Mouse (Mus musculus): ENCODE measurements around the gene Ephb3.
"Not testable (repeated sequence)": the region's sequence is repeated elsewhere in the genome, so short reads cannot be mapped to it uniquely, and the experiment has no call there.

Gene Ephb3

DNA sequence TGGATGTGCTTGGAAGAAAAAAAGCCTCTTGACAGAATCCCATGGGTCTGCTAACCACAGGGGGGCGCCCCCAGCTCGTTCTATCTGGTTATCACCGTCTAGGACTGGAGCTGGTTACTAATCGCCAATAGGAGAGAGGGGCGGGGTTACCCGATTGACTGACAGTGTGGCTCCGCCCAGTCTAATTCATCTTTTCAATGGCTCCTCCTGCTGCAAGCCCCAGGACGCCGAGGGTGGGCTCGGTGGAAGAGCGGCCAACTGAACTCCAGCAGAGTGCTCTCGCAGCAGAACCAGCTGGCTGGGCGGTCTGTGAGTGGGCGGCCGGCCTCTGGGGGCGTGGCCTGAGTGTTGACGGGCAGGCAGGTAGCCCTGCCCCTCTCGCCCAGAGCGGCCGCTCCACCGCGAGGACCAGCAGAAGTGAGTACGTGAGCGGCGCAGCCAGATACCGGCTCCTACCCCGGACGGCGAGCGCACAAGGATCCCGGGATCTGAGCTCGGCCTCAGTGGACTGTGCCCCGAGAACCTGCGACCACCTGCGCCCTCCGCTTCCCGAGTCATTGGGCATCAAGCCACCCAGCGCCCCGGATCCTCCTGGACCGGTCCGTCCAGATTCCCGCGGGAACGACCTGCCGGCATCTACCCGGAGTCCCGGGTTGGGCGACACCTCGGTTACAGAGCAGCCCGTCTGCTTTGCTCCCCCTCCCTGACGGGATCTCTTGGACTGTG lies at the start of gene Ephb3:
Gene Ephb3, plus strand, starts transcription at position 389 of the 726 bp plus-strand sequence.
- DNase-seq (ENCODE audit: low read depth): peak; percentile 100

DNA sequence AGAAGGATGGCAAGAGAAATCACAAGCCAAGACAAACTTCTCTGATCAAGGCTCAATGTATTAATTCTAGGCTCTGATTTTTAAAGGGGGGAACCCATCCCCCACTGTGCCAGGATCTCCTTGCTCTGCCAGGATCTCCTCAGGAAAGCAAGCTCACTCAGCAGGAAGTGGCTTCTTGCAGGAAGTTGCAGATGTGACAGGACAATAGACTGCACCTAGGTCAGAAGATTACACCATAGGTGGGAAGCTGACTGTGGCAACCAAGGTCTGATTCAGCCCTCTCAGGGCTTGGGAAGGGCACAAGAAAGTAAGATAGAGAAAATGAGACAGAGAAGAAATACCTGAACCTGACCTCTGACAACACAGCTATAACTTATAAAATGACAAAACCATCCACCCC lies 48.3 kb upstream of the Ephb3 start:
- DNase-seq (ENCODE audit: low read depth): not testable (repeated sequence)

DNA sequence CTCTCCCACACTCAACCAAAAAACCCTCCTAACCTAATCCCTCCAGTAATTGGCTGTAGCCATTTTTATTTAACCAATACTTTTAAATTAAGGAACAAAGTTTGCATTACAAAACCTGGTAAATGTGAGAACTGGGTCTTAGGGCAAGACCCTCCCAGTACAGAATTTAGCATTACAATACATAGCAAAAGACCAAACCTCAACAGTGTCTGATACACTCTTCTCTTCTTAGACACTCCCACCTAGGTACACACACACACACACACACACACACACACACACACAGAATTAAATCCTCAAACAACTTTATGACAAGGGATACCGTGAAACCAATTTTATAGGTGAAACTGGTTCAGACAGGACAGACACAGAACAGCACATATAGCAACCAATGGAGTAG lies 45.3 kb upstream of the Ephb3 start:
- DNase-seq (ENCODE audit: low read depth): not testable (repeated sequence)

DNA sequence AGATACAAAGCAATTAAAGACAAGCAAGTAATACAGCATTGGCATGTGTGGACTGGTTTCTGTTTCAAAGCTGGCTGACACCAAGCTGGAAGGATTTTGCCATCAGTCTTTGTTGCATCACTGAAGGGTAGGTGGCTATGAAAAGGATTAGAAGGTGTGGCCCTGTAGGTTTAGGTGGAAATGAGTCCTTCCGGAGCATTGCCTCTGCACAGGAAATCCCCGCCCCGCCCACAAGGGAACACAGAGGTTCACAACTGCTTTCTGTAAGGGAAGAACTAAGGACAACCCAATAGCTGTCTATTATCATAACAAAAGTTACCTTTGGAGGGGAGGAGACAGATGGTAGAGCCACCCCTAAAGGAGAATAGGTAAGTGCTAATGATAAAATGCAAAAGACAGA lies 41.1 kb upstream of the Ephb3 start:
- not testable (repeated sequence) for DNase-seq (ENCODE audit: low read depth)

DNA sequence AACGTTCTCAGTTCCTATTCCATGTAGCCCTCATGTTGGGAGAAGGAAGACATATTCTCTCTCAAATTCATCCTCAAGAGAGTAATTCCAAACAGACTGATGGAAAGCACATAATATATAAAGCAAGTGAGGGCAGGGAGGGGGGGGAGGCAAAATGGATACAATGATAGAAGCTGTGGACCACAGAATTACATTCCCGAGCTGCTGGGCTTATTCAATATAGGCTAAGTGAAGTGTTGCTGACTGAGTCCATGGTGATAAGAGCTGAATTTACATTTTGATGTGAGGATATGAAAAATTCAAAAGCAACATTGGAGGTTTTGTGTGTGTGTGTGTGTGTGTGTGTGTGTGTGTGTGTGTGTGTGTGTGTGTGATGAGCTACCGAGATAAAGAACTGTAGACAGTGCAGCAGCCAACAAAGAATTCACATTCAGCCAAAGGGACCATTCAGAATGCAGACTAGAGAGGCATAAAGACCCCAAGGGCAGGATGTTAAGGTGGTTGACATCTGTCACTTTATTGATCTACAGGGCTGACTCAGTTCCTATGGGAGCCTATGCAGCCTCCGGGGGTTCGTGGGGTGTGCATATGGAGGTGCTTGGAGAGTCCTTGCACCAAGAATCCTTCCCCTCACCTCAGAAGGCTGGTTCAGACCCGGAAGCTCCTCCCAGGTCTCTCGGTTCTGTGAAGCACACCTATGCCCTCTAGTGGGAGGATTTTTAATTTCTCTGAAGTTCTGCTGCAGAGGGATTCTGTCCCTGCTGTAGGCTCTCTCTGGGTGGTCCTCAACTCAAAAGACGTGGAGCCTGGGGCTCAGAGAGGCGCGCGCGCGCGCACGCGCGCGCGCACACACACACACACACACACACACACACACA lies 39.0 kb upstream of the Ephb3 start:
- not testable (repeated sequence) for DNase-seq (ENCODE audit: low read depth)

DNA sequence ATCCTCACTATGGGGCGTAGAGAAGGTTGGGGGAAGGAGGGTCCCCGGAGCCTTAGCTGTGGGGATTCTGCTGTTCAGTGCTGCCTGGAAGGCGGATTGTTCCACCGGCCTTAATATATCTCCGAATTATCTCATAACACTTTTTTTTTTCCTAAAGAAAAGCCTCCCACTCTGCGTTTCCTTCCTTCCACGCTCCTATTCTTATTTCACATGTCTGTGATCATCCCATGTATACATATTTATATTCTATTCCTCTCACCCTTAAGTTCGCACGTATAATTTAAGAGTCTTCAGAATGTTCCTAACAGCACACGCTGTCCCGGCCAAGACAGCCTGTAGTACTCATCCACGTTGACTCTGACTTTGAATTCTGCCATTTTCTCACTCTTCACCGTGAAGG lies 35.8 kb upstream of the Ephb3 start:
- DNase-seq (ENCODE audit: low read depth): no peak

DNA sequence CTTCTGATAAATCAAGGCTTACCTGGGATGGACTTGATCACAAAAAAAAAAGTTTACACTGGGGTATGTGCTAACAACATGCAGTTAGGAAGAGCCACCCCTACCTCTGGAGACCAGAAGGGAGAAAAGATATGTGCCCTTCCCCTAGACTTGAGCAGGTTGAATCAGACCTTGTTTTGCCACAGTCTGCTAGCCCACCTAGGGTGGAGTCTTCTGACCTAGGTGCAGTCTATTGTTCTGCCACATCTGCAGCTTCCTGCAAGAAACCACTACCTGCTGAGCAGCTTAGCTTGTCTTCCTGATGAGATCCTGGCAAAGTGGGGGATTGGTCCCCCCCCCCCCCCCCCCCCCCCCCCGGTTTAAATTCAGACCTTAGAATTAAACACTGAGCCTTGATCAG lies 29.3 kb upstream of the Ephb3 start:
- DNase-seq (ENCODE audit: low read depth): no peak

DNA sequence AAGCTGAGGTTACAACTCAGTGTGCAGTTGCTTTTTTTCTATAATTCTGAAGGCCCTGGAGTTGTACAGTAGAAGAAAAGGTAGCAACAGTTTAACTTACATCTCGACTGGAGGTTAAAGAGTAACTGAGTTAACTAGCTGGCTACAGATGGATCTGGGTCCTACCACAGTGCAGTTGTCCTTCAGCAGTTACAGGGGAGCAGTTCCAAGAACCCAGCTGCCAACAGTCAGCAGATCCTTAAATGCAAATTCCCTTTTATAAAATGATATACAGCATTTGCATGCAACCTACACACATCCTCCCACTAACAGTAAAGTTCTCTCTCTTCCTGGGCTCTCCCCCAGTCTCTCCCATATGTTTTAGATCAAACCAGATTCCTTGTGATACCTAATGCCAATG lies 22.4 kb upstream of the Ephb3 start:
- DNase-seq (ENCODE audit: low read depth): no peak

DNA sequence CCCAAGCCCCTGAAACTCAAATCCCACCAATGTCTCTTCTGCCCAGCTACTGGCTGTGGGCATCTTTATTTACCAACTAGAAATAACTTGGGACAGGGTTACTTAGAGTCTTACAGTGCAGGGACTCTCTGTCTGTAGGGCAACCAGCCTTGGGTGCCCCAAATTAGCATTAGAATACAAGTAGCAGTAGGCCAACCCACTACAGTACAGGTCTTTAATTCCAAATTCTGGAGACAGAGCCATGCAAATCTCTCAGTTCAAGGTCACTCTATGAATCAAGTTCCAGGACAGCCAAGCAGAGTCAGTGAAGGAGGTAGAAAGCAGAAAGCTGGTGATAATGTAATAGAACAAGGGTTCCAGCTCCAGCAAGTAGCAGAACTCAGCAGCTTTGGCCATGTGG lies 19.9 kb upstream of the Ephb3 start:
- no peak for DNase-seq (ENCODE audit: low read depth)

DNA sequence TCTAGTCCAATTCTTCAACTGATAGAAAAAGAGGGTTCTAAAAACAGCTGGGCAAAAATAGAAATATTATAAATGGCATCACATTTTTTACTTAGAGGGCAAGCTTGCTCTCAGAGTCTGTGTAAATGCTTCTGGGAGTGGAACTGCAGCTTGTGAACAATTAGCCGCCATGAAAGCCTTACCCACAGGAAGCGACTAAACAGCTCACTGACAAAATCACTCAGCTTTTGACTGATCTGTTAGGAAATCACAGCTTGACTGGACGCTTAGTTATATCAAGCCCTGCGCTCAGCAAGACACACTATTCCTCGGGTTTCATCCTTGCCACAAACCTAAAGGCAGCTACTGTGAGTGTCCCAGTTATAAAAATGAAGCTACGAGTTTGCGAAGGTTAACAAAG lies 17.0 kb upstream of the Ephb3 start:
- no peak for DNase-seq (ENCODE audit: low read depth)

DNA sequence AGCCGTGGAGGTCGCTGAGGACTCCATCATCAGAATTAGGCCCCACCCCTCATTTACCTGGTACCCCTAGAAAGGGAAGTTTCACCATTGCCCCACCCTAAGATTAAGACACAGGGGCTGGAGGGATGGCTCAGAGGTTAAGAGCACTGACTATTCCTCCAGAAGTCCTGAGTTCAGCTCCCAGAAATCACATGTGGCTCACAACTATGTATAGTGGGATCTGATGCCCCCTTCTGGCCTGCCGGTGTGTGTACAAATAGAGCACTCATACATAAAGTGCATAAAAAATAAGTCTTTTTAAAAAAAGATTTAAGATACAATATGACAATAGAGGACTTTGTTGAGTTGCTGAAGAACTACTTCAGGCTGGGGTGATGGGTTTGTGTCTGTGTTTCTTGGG lies 16.2 kb upstream of the Ephb3 start:
- no peak for DNase-seq (ENCODE audit: low read depth)

DNA sequence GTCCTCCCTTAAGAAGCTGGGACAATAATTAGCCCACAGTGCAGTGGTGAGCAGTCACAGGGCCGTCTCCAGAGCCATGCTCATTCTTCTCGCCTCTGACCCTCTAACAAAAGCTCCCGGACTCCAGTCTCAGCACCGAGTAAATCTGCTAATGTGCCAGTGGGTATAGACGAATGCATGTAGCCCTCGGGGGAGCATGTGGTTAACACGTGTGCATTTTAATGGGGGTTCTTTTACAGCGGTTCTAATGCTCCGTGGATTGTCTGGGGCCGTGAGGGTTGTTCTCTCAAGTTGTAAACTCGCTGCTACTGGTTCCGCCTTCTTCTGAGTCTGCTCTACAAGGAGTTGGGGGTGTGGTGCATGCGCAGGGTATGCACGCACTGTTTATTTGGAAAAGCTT lies 13.0 kb upstream of the Ephb3 start:
- DNase-seq (ENCODE audit: low read depth): no peak

DNA sequence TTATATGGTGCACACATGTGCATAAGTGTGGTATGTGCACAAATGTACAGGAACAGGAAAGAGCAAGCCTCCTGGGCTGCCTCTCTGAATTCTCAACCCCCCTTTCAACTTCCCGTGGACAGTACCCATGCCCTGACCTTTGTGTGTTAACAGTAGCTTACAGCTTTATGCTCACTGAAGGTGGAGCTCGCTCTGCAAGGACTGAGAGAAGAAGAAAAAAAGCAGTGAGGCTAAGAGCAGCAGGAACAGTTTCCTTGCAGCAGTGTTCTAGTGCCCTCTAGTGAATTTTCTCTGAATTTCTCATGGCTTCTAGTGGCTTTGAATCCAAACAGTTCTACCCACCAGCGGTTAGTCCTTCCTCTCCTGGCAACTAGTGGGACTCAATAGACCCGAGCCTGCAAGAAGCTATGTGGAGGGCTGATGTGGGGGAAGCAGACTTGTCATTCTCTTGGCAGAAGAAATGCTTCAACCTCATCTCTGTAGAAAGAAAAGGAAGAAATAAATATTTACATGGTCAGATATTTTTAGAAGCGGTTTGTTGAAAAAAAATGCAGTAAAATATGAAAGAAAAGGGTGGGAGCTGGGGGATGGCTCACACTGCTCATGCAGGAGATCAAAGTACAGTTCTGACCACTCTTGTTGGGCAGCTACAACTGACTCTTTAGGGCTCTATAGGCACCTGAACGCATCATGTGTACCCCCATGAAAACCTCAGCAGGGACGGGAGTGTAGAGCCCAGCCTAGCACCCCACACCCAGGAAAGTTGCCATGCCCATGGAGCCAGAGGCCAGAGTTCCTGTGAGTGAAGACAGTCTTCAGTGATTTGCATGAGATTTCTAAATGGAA lies 11.8 kb upstream of the Ephb3 start:
- peak; percentile 85 for DNase-seq (ENCODE audit: low read depth)

DNA sequence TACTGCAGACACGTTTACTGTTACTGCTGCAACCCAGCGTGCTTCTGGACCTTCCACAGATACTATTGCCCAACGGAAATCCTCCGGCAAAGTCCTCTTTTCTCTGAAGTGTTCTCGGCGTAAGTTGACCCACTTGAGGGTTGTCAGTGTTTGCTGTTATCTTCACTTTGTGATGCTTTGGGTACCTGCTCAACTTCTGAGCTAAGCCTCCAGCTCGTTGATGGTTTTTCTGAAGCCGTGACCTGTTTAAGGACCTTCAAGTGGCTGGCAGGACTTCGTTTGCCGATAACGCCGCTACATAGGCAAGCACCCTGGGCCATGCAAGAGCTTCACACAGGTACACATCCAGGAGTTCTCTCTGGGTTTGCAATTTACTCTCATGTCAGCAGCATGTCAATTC lies 10.4 kb upstream of the Ephb3 start:
- DNase-seq (ENCODE audit: low read depth): no peak

DNA sequence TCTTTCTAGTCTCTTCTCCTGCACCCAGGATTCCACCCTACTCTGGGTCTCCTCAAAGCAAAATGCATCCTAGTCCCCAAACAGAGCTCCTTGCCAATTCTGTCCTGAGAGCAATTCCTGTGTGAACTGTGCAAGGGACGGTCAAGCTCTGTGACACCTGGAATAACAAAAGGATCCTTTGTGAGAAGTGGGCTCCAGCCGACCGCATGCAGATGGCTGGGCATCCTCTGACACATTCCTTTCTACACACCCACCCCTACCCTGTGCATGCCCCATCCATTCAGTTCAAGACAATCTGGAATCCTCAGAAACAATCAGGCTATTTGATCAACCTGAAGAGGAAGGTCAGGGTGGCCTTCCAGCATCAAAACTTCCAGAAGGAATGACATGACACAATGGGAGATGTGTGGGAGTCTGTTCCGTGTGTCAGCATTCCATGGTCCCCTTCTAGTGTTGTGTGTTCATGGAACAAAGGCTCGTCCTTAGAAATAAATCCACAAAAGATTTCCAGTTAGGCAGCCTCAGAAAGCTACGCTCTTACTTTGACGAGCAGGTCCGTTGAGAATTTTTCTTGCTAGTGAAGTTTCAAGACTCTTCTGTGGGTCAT lies 9.2 kb upstream of the Ephb3 start:
- DNase-seq (ENCODE audit: low read depth): no peak

DNA sequence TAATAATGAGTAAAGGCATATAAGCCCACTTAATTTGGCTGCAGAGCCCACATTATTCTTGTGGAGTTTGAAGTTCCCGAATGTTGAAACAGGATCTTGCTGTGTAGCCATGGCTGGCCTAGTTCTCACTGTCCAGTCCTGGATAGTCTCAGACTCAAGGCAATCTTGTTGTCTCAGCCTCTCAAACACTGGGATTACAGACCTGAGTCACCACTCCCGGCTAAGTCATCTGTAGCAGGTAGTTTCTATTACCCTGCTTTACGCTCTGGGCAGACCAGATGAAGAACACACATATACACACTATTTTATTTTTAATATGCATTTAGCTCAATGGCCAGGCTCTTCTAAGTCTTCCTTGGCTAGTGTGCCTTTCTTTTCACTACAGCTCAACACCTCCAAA lies 8.0 kb upstream of the Ephb3 start:
- no peak for DNase-seq (ENCODE audit: low read depth)

DNA sequence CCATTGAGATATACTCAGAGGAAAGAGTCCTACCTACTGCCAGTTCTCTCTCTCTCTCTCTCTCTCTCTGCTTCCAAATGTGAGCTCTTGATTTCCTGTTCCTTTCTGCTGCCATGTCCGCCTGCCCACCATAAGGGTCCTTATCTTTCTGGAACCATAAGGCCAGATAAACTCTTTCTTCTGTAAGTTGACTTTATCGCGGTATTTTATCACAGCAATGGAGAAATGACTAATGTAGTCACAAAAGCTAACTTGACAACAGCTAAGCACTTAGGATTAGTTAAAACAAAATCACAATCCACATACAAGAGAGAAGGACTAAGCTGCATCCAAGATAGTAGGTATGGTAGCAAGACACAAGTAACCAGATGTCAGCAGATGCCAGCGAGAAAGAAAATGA lies 7.0 kb upstream of the Ephb3 start:
- DNase-seq (ENCODE audit: low read depth): no peak

DNA sequence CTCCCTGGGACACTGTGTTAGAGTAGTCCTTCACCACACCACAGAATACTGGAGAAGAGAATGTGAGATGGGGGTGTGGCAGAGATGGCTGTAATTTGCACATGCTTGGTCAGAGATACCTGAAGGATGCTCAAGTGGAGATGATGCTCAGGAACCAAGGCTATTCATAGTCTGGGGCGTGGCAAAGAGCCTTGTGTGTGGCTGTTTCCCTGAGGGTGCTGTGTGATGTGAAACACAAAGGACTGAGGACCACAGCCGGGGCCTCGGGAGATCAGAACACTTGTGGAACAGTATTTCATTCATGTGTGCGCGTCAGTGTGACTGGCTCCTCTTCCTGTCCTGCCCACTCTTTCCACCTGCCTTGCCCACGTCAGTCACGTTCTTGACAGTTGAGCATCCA lies 6.5 kb upstream of the Ephb3 start:
- no peak for DNase-seq (ENCODE audit: low read depth)

DNA sequence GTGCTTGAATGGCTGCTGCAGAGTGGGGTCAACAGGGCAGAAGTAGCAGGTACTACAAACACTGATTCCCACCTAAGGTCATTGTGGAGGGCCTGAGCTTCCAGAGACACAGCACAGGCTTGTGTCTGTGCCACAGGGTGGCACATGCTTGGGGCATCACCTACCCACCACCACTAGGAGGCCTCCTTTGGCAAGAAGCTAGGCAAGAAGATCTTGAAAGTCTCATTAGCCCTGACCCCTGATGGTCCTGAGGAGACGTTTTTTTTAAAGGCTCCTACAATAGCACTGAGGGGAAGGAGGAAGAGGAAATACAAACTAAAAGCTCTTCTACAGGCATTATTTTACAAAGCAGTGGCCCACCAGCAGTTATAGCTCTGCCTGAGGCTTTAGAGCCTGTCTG lies 6.0 kb upstream of the Ephb3 start:
- DNase-seq (ENCODE audit: low read depth): peak; percentile 37

DNA sequence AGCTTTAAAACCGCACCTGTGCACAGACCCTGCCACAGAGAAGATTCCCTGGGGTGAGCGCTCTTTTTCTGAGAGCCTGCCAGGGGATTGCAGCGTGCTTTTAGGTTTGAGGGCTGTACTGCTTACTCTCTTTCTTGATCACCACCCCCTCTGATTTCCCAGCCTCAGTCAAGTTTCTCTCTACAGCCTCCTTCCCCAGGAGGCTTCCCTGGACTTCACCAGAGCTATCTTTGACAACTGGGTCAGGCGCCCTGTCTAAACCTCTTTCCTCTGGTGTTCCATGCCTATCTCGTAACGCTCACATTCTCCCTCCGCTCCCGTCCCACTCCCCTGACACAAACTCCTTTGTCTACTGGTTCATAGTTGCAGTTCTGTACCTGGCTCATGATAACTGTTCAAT lies 5.1 kb upstream of the Ephb3 start:
- no peak for DNase-seq (ENCODE audit: low read depth)

DNA sequence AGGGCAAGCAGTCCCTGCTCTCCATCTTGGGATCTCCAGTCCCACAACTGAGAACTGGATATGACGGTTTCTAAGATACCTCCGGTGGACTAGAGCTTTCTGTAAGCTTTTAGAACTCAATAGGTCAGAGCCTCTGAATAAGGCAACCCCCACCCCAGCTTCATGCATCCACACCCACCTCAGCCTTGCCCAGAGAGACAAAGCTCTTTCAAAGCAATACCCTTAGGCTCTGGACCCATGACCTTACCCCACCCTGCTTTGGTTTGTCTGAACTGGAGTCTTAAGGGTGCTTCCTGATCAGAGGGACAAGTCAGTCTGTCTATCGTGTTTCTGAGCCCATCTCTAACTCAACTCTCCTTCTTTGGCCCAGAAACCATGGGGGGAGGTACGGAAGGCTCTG lies 1.8 kb upstream of the Ephb3 start:
- DNase-seq (ENCODE audit: low read depth): no peak
